Mouse (Mus musculus) thymus, postnatal 4 days (tissue): ENCODE results near the gene Acbd7.

Source experiments
- DNase-seq: peaks from one replicate; pipeline ENCODE4 v3.0.0; 2021

The Acbd7 gene

GRCm38 (mm10) chr2:3387105-3387860 lies 51.3 kb downstream of the Acbd7 start:
- no peak for DNase-seq
